Mouse (Mus musculus) neural tube, embryonic 13.5 days (tissue): ENCODE data around the gene Spata31d1a. TPM values are rescaled to one million over a fixed set of nuclear protein-coding genes. Genes with fewer than 3 reads are reported as not detected.
"Not testable (repeated sequence)": the region's sequence is repeated elsewhere in the genome, so short reads cannot be mapped to it uniquely, and the experiment has no call there.

Experiments used
- ATAC-seq: fragments of 200-750 bp; cut with Nextera tagmentation; 2 replicates; pipeline ENCODE4 v1.8.0; 2017; ENCODE audit warnings: low read depth, mild to moderate bottlenecking, moderate TSS enrichment, moderate library complexity
- H3K27ac ChIP-seq: fragments of 300-500 bp; sonication (generic); replicated peaks from 2 replicates; pipeline ENCODE4 v1.5.1; 2015; ENCODE audit warnings: moderate library complexity, mild to moderate bottlenecking, inconsistent platforms
- H3K27me3 ChIP-seq: fragments of 300-500 bp; sonication (generic); 2 replicates; pipeline ENCODE4 v1.6.1; 2015; ENCODE audit warnings: mild to moderate bottlenecking, inconsistent platforms
- H3K36me3 ChIP-seq: fragments of 300-500 bp; sonication (generic); 2 replicates; pipeline ENCODE4 v1.6.1; 2015; ENCODE audit warnings: mild to moderate bottlenecking, inconsistent platforms
- H3K4me1 ChIP-seq: fragments of 300-500 bp; sonication (generic); replicated peaks from 2 replicates; pipeline ENCODE4 v1.6.1; 2015; ENCODE audit warnings: inconsistent platforms
- H3K4me2 ChIP-seq: fragments of 300-500 bp; sonication (generic); 2 replicates; pipeline ENCODE4 v1.6.1; 2015; ENCODE audit warnings: inconsistent platforms, mild to moderate bottlenecking, moderate library complexity
- H3K4me3 ChIP-seq: fragments of 300-500 bp; sonication (generic); 2 replicates; pipeline ENCODE4 v1.5.1; 2015; ENCODE audit warnings: mild to moderate bottlenecking, inconsistent platforms
- H3K9ac ChIP-seq: fragments of 300-500 bp; sonication (generic); 2 replicates; pipeline ENCODE4 v1.6.1; 2015; ENCODE audit warnings: moderate library complexity, mild to moderate bottlenecking, inconsistent platforms
- H3K9me3 ChIP-seq: fragments of 300-500 bp; sonication (generic); 2 replicates; pipeline ENCODE4 v1.6.1; 2016; ENCODE audit warnings: inconsistent platforms
- WGBS: fragments of 180-500 bp; shearing (Covaris S2); methylation state at CpG from one replicate; pipeline ENCODE4 v1.1.7; 2015; 5-methylcytosine and 5-hydroxymethylcytosine counted together
- polyA plus RNA-seq: library from polyadenylated mRNA; unstranded; fragments of >200 nt; fragmentation: Nextera tagmentation; extraction: Ambion mirVana; gene quantifications from 2 replicates; pipeline ENCODE4 v1.2.1, GENCODE M21; 2015

Spata31d1a gene
- polyA plus RNA-seq, 1 experiment from 2014 or later, result 0.03 TPM

DNA sequence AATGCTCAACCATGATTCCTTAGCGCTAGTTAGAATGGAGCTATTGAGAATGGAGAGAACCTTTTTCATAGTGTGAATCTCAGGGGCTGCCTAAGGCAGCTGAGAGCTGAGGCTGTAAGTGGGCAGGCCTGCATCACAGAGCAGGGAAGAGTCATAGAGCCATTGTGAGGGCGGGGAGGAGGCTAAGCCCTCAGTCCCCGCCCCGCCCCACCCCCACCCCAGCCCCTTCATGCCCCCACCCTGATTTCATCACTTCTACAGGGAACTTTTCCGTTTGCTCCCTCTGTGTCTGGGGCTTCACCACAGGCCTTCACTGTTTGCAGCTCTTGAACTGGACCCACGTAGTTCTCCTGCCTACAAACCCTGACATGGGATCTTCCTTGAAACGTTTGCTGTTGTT lies 21.5 kb upstream of the Spata31d1a start, which contains the start of gene Spata31d1d:
TSS of gene Spata31d1d (minus strand) at position 101 of the 400 bp plus-strand sequence.
- WGBS, result 41% methylated on average over 7 of the region's 7 CpGs
- H3K4me1 ChIP-seq, result peaks cover 7% of the 10 kb centered on the region; the same call in 1 of the 2 replicates
- no peak within 1 kb of the TSS for H3K4me2 ChIP-seq
- H3K36me3 ChIP-seq, result no peaks in the 10 kb centered on the region
- no peaks in the 10 kb centered on the region for H3K9me3 ChIP-seq
- no peak within 1 kb of the TSS for H3K27ac ChIP-seq
- H3K4me3 ChIP-seq, result no peak within 1 kb of the TSS
- no peaks in the 10 kb centered on the region for H3K27me3 ChIP-seq
- H3K9ac ChIP-seq, result no peak within 1 kb of the TSS
- no peak for ATAC-seq

DNA sequence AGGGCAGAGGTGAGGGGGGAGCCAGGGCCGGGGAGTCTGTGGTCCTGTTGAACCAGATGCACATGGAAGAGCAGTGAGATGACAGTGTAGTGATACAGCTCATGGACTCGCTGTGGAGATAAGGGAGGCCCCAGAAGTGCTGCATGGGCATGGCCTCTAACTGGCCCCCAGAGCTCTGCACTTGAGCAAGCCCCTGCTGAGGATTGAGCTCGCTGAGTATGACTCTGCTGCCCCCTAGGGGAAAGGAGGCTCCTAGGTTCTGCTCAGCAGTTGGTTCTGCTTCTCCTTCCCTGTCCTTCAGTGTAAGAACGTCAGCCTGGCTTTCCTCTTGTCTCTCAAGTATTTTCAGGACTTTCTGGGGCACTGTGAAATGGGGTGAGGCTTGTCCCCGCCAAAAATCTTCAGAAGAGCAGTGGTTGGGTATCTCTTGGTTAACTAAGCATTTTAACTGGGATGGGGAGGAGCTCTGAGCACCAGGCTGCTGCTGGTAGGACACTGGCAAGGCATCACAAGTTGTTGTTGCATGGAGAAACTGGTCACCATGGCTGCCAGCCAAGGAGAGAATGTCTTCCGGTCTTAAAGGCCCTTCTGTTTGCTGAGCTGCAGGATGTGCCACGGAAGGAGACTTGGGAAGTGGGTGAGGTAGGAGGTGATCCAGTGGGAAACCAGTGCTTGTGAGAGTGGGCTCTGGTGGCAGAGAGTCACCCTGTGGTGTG lies 18.4 kb upstream of the Spata31d1a start:
- Histone ChIP-seq H3K9ac (0 out of 2 replicates have a peak overlapping the region, but pooled peaks have one; percentile 26), H3K27ac (no peak overlapping the region), H3K9me3 (no peaks in the 10 kb centered on the region), H3K4me2 (no peak overlapping the region), H3K36me3 (no peaks in the 10 kb centered on the region), H3K4me3 (no peak overlapping the region), H3K27me3 (no peaks in the 10 kb centered on the region), H3K4me1 (peaks cover 16% of the 10 kb centered on the region)
- WGBS, result 32% methylated on average over 7 of the region's 7 CpGs
- peak; percentile 87 for ATAC-seq

GRCm38 (mm10) chr13:59726139-59726867 lies 16.2 kb upstream of the Spata31d1a start:
- H3K9ac ChIP-seq, result peak overlapping the region; percentile 45; the same call in 1 of the 2 replicates

DNA sequence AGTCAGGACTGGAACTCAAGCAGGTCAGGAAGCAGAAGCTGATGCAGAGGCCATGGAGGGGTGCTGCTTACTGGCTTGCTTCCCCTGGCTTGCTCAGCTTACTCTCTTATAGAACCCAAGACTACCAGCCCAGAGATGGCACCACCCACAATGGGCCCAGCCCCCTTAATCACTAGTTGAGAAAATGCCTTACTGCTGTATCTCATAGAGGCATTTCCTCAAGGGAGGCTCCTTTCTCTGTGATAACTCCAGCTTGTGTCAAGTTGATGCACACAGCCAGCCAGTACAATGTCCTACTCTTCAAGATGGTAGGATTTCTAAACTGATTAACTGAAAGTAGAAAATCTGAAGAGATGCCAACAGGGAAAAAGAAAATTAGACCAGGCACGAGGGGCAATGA lies 12.0 kb upstream of the Spata31d1a start:
- H3K27me3 ChIP-seq, H3K27ac ChIP-seq, H3K4me3 ChIP-seq, H3K36me3 ChIP-seq, H3K9me3 ChIP-seq, H3K9ac ChIP-seq, H3K4me2 ChIP-seq, ATAC-seq: not testable (repeated sequence)
- WGBS, result 86% methylated on average over 1 of the region's 1 CpGs
- H3K4me1 ChIP-seq, result peaks cover 17% of the 10 kb centered on the region

More at GRCm38 (mm10) chr13:59726139-59726867, 16.2 kb upstream of the Spata31d1a start:
- no peak for ATAC-seq
- WGBS, result 39% methylated on average over 29 of the region's 29 CpGs
- Histone ChIP-seq H3K36me3 (no peaks in the 10 kb centered on the region), H3K4me1 (peaks cover 16% of the 10 kb centered on the region), H3K9me3 (no peaks in the 10 kb centered on the region), H3K4me3 (0 out of 2 replicates have a peak overlapping the region, but pooled peaks have one; percentile 4), H3K27ac (no peak overlapping the region), H3K4me2 (peak overlapping the region; percentile 48), H3K27me3 (no peaks in the 10 kb centered on the region)

DNA sequence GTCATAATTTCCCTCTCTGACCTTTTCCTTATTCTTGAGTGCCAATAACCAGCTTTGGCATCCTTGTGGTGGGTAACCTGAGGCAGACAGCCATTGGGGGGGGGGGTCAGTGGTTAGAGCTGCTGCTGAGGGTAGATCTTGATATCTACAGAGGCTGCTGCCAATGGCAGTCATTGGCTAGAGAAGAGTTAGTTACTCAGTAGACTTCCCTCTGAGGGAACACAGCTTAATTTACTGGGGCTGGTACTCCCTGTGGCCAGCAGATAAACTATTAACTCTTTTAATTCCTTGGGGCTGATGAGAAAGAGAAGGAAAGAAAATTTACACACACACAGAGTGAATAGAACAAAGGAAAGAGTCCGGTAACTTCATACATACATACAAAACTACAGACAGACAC lies 9.3 kb upstream of the Spata31d1a start:
- H3K9ac ChIP-seq, result no peak overlapping the region
- H3K4me1 ChIP-seq, result peaks cover 7% of the 10 kb centered on the region
- H3K27me3 ChIP-seq, result no peaks in the 10 kb centered on the region
- no peak overlapping the region for H3K4me3 ChIP-seq
- 0 out of 2 replicates have a peak overlapping the region, but pooled peaks have one; percentile 23 for H3K27ac ChIP-seq
- WGBS, result 85% methylated on average over 1 of the region's 1 CpGs
- ATAC-seq, result no peak
- H3K36me3 ChIP-seq, result no peaks in the 10 kb centered on the region
- no peak overlapping the region for H3K4me2 ChIP-seq
- H3K9me3 ChIP-seq, result no peaks in the 10 kb centered on the region

- not testable (repeated sequence) for H3K4me2 ChIP-seq, H3K9me3 ChIP-seq, ATAC-seq, H3K9ac ChIP-seq, H3K36me3 ChIP-seq, H3K4me1 ChIP-seq, H3K4me3 ChIP-seq, H3K27me3 ChIP-seq
- WGBS, result 28% methylated on average over 6 of the region's 6 CpGs
- 0 out of 2 replicates have a peak overlapping the region, but pooled peaks have one; percentile 23 for H3K27ac ChIP-seq
Observed at GRCm38 (mm10) chr13:59718857-59719440, 8.8 kb upstream of the Spata31d1a start.

DNA sequence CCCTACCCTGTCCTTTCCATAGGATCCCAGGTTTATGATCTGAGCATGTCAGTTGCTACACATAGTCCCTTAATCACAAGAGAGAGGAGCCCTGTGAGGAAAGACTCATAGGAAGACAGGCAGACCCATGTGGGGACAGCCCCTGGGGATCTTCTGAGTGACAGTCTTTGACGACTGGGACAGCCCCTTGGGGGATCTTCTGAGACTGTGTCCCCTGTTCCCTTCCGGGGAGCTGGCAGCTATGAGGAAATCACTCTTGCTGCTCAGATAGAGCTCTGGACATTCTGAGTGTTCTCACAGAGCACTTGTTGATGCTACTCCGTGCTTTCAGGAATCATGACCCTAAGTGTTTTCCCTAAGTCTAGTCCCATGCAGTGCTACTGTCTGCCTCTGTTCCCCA lies 3.6 kb upstream of the Spata31d1a start:
- no peak overlapping the region for H3K27ac ChIP-seq
- no peaks in the 10 kb centered on the region for H3K36me3 ChIP-seq
- H3K4me3 ChIP-seq, result no peak overlapping the region
- H3K4me1 ChIP-seq, result no peaks in the 10 kb centered on the region
- 40% methylated on average over 3 of the region's 3 CpGs for WGBS
- H3K27me3 ChIP-seq, result no peaks in the 10 kb centered on the region
- no peak overlapping the region for H3K9ac ChIP-seq
- H3K9me3 ChIP-seq, result no peaks in the 10 kb centered on the region
- ATAC-seq, result no peak
- no peak overlapping the region for H3K4me2 ChIP-seq

DNA sequence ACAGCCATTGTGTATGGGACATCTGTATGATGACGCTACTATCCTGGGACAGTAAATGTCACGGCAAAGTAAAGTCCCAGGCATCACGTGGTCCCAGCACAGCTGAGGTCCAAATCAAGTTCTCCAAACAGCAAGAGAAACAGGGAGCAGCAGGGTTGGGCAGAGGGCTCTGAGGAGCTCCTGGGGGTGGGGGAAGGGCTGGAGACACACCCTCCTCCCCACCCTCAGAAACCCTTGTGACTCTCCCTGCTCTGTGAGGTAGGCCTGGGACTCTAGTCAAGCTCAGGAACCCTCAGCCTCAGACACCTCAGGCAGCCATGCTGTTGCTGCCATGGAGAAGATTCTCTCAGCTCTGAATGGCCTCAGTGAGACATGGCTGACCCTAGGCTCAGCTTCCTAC lies 1.9 kb upstream of the Spata31d1a start, which contains the start of gene Spata31d1b:
TSS of gene Spata31d1b (plus strand) at position 301 of the 400 bp plus-strand sequence.
- not testable (repeated sequence) for H3K9me3 ChIP-seq, H3K9ac ChIP-seq, H3K4me3 ChIP-seq, H3K4me2 ChIP-seq, H3K27ac ChIP-seq, H3K4me1 ChIP-seq, H3K36me3 ChIP-seq, H3K27me3 ChIP-seq, ATAC-seq
- WGBS, result 66% methylated on average over 3 of the region's 3 CpGs

DNA sequence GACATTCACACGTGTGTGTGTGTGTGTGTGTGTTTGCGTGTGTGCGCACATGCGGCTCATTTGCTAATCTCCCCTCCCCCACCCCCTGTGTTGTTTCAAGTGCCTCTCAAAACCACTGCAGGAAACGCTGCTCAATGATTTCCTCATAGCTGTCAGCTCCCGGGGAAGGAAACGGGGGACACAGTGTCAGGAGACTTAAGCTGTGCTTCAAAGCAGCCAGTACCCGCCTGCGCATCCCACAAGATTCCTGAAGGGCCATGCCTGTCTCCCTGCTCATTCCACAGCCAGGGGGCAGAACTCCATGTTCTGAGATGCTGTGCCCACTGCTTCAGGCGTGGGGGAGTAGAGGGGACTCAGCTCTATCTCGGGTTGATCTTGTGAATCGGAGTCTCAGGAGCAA lies 5.6 kb downstream of the Spata31d1a start:
- ATAC-seq, result no peak
- WGBS, result 59% methylated on average over 12 of the region's 12 CpGs
- no peaks in the 10 kb centered on the region for H3K27me3 ChIP-seq

GRCm38 (mm10) chr13:59703514-59703913 lies 6.6 kb downstream of the Spata31d1a start:
- H3K27ac ChIP-seq, result no peak overlapping the region
- no peaks in the 10 kb centered on the region for H3K9me3 ChIP-seq
- H3K4me2 ChIP-seq, result no peak overlapping the region
- no peaks in the 10 kb centered on the region for H3K27me3 ChIP-seq
- no peak for ATAC-seq
- H3K9ac ChIP-seq, result no peak overlapping the region
- H3K36me3 ChIP-seq, result no peaks in the 10 kb centered on the region
- no peaks in the 10 kb centered on the region for H3K4me1 ChIP-seq
- WGBS, result 88% methylated on average over 12 of the region's 12 CpGs
- H3K4me3 ChIP-seq, result no peak overlapping the region

More for the DNA sequence above, 5.6 kb downstream of the Spata31d1a start:
- Histone ChIP-seq H3K9me3 (no peaks in the 10 kb centered on the region), H3K4me1 (no peaks in the 10 kb centered on the region), H3K36me3 (no peaks in the 10 kb centered on the region), H3K9ac (no peak overlapping the region), H3K4me3 (no peak overlapping the region), H3K27ac (no peak overlapping the region), H3K4me2 (no peak overlapping the region)

DNA sequence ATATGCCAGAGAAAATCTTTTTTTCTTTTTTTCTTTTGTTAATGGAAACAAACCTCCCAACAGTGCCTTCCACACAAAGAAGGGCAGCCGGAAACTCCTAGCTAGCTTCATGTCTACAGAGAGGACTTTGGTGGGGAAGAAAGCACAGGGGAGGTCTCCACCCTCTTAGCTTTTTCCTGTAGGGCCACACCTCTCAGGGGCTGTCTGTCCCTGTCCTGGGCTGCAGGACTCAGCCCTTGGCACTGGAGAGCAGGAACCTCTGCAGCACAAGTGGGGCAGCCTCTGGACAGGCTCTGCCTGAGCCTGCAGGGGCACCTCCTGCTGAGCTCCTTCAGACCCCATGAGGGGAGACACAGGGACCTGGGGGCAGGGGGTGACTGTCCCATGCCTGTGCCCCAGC lies 10.0 kb downstream of the Spata31d1a start:
- ATAC-seq, H3K27me3 ChIP-seq, H3K4me1 ChIP-seq, H3K9me3 ChIP-seq, H3K9ac ChIP-seq, H3K4me2 ChIP-seq, H3K27ac ChIP-seq, H3K36me3 ChIP-seq, H3K4me3 ChIP-seq: not testable (repeated sequence)
- WGBS, result 65% methylated on average over 1 of the region's 1 CpGs

- H3K4me2 ChIP-seq, result no peak overlapping the region
- H3K9ac ChIP-seq, result no peak overlapping the region
- no peak overlapping the region for H3K4me3 ChIP-seq
- no peaks in the 10 kb centered on the region for H3K36me3 ChIP-seq
- 84% methylated on average over 8 of the region's 8 CpGs for WGBS
- no peaks in the 10 kb centered on the region for H3K4me1 ChIP-seq
- peaks cover 3% of the 10 kb centered on the region; the same call in 1 of the 2 replicates for H3K9me3 ChIP-seq
- no peak overlapping the region for H3K27ac ChIP-seq
- ATAC-seq, result no peak
- no peaks in the 10 kb centered on the region for H3K27me3 ChIP-seq
Observed at GRCm38 (mm10) chr13:59699131-59699530, 11.0 kb downstream of the Spata31d1a start.
